Mouse (Mus musculus): ENCODE measurements around the gene Rspry1. TPM values are rescaled to one million over a fixed set of nuclear protein-coding genes. Genes with fewer than 3 reads are reported as not detected.

Gene Rspry1
- polyA plus RNA-seq, 1 experiment from 2014 or later = 54.6 TPM

DNA sequence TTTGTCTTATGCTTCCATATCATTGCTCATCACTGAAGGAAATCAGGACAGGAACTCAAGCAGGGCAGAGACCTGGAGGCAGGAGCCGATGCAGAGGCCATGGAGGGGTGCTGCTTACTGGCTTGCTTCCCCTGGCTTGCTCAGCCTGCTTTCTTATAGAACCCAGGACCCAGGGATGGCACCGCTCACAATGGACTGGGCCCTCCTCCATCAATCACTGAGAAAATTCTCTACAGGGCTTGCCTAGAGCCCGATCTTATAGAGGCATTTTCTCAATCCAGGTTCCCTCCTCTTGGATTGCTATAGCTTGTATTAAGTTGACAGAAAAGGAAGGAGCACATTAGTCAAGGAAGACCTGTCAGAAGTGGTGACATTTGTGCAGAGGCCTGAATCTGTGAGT lies 94.8 kb downstream of the Rspry1 start:
- Histone ChIP-seq H3K36me3 (no peaks in the 10 kb centered on the region), H3K4me2 (peak overlapping the region; percentile 75; the same call in 1 of the 2 replicates), H3K27me3 (peaks cover 68% of the 10 kb centered on the region), H3K4me3 (peak overlapping the region; percentile 45), H3K27ac (no peak overlapping the region), H3K4me1 (replicated peaks) (peaks cover 16% of the 10 kb centered on the region), H3K9me3 (no peaks in the 10 kb centered on the region), H3K9ac (no peak overlapping the region)
- no peak for ATAC-seq (ENCODE audit: low FRiP score)
- WGBS = 53% methylated on average over 3 of the region's 3 CpGs

DNA sequence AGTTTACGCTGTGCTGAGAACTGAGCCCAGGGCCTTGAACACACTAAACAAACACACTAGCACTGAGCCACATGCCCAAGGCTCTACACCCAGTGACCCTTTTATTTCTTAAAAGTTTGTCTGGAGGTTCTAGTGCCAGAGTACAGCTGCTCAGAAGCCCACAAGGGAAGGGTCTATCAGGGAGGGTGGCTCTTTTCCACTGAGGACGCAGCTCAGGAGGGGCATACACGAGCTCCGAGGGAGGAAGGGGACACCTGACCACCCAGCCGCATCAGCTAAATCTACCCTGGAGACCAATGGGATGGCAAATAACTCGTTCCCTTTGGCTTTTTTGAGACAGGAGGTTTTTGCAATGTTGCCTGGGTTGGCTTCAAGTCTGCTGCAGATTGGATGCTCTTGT lies 96.2 kb downstream of the Rspry1 start:
- Histone ChIP-seq H3K9ac (no peak overlapping the region), H3K4me2 (no peak overlapping the region), H3K27me3 (peaks cover 56% of the 10 kb centered on the region), H3K9me3 (no peaks in the 10 kb centered on the region), H3K4me1 (replicated peaks) (peaks cover 16% of the 10 kb centered on the region), H3K36me3 (no peaks in the 10 kb centered on the region), H3K27ac (no peak overlapping the region), H3K4me3 (no peak overlapping the region)
- ATAC-seq (ENCODE audit: low FRiP score) = no peak
- WGBS = 75% methylated on average over 6 of the region's 6 CpGs

DNA sequence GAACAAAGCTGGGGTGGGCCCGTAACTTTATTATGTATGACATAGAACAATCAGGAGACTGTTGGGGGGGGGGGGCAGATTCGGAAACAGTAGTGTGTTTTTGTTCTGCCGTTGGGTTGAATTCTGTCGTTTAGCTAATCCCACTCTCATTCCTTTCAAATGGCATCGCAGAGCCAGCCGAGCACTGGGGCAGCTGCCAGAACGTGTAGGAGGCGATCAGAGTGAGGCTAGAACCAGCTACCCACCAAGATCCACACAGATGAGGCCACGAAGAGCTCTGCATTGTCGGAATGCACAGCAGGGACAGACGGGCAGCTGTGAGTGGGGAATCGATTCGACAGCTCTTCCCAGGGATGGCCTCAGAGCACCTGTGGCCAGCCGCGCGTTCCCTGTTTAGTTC lies 97.6 kb downstream of the Rspry1 start:
- Histone ChIP-seq H3K4me2 (no peak overlapping the region), H3K27ac (no peak overlapping the region), H3K9me3 (no peaks in the 10 kb centered on the region), H3K36me3 (no peaks in the 10 kb centered on the region), H3K4me3 (no peak overlapping the region), H3K27me3 (peaks cover 42% of the 10 kb centered on the region), H3K4me1 (replicated peaks) (peaks cover 16% of the 10 kb centered on the region), H3K9ac (no peak overlapping the region)
- WGBS = 69% methylated on average over 16 of the region's 16 CpGs
- ATAC-seq (ENCODE audit: low FRiP score) = no peak

DNA sequence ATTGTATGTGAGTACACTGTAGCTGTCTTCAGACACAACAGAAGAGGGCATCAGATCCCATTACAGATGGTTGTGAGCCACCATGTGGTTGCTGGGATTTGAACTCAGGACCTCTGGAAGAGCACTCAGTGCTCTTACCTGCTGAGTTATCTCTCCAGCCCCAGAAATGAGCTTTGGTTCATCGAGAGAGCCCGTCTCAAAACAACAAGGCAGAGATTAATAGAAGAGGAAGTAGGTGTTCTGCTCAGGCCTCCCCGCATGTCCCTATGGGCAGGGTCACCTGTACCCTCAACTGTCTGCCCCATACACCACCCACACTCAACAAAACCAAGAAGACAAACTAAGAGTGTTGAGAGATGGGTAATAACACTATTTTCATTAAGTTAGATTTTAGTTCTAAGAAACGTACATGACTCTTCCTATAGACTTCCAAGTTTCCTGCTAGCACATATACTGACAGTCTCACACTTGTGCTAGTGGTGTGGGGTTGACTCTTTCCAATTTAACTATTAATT lies 98.7 kb downstream of the Rspry1 start:
- Histone ChIP-seq H3K4me2 (no peak overlapping the region), H3K4me3 (no peak overlapping the region), H3K4me1 (replicated peaks) (peaks cover 11% of the 10 kb centered on the region), H3K27ac (no peak overlapping the region), H3K9me3 (no peaks in the 10 kb centered on the region), H3K36me3 (no peaks in the 10 kb centered on the region), H3K9ac (no peak overlapping the region), H3K27me3 (peaks cover 31% of the 10 kb centered on the region)
- WGBS = 88% methylated on average over 4 of the region's 4 CpGs
- ATAC-seq (ENCODE audit: low FRiP score) = no peak

DNA sequence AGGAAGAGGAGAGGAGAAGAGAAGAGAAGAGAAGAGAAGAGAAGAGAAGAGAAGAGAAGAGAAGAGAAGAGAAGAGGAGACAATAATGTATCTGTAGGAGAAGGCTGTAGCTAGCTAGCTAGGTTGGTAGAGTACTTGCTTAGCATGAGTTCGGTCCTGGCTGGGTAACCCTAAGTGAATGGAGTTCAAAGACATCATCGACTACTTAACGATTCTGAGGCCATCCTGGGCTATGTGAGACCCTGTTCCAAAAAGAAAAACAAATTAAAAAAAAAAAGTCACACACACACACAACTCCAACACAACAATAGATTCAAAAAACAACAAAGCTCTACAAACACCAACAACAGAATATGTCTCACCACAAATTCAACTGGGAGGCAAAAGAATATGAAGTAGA lies 100.4 kb downstream of the Rspry1 start:
- WGBS = 81% methylated on average over 3 of the region's 3 CpGs
- Histone ChIP-seq H3K4me1 (replicated peaks) (no peaks in the 10 kb centered on the region), H3K27ac (no peak overlapping the region), H3K4me2 (no peak overlapping the region), H3K9ac (no peak overlapping the region), H3K36me3 (no peaks in the 10 kb centered on the region), H3K9me3 (no peaks in the 10 kb centered on the region), H3K4me3 (no peak overlapping the region), H3K27me3 (peaks cover 14% of the 10 kb centered on the region)
- ATAC-seq (ENCODE audit: low FRiP score) = no peak

DNA sequence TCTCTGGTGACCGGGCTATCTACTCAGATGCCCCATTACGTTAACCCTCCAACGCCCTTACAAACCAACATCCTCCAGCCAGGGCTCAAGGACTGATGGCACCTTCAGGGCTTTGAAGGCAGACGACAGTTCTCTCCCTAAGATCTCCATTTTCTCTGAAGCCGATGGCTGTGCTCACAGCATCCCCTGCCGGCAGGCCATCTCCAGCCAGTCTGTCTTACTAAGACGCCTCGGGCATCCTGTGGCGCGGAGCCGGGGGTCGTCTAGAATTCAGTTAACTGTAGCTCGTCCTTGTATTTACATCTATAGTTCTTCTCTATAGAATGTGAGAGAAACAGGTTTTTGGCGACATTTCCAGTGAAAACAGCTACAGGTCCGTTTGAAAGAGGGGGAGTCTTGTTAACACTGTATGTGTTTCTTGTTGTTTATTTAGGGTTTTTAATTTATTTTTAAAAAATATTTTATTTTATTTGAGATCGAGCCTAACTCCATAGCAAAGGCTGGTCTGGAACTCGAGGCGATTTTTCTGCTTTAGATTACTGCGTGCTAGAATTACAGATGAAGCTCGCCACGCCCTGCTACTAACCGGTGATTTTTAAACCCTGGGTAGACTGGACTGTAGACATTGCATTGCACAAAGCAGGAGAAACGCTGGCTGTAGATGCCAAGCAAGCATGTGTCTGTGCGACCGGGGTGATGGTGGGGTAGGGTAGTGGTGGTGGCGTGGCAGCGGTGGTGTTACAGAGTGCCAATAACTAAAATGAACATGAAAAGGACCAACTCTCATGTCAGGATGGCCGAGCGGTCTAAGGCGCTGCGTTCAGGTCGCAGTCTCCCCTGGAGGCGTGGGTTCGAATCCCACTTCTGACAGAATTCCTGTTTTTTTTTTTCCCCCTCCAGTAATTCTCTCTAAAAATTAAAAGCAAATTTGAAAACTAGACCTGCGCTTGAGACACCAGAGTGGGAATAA lies 101.4 kb downstream of the Rspry1 start:
- H3K4me3 ChIP-seq = peak overlapping the region; percentile 44
- peak overlapping the region; percentile 52 for H3K4me2 ChIP-seq
- H3K27ac ChIP-seq = peak overlapping the region; percentile 71
- ATAC-seq (ENCODE audit: low FRiP score) = peak; percentile 86
- no peaks in the 10 kb centered on the region for H3K9me3 ChIP-seq
- under 1% methylated on average over 35 of the region's 35 CpGs for WGBS
- H3K4me1 ChIP-seq (replicated peaks) = no peaks in the 10 kb centered on the region
- peak overlapping the region; percentile 53 for H3K9ac ChIP-seq
- H3K27me3 ChIP-seq = peaks cover 6% of the 10 kb centered on the region
- no peaks in the 10 kb centered on the region for H3K36me3 ChIP-seq

DNA sequence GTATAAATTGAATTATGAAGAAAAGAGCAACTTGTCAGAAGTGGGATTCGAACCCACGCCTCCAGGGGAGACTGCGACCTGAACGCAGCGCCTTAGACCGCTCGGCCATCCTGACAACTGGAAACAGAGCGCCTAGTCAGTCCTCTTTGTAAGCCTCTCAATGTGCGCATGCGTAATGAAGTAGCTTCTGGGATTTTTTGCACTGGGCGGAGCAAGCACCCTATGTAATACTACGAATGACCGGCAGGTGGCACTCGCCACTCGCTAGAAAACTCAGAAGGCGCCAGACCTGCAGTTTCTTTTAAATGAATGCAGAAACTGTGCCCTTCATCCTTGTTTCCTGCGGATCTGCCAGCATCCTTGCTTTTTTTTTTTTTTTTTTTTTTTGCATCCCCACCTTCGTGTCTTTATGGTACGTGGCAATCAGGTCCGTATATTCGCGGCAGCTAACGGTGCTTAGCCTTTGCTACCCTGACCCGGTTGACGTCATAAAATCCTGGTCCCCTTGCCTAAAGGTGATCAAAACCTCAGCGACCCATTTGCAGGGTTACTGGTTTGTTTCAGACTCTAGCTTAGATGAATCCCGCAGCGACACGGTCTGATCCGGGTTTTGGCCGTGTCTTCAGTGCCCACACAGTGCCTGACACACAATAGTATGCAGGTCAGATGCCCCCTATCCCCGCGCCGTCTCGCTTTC lies 102.4 kb downstream of the Rspry1 start:
- Histone ChIP-seq H3K27me3 (0 out of 2 replicates have a peak, but pooled peaks cover 5% of the 10 kb centered on the region), H3K4me2 (peak overlapping the region; percentile 55), H3K27ac (peak overlapping the region; percentile 81), H3K36me3 (no peaks in the 10 kb centered on the region), H3K9ac (peak overlapping the region; percentile 72), H3K9me3 (no peaks in the 10 kb centered on the region), H3K4me1 (replicated peaks) (no peaks in the 10 kb centered on the region), H3K4me3 (peak overlapping the region; percentile 48)
- peak; percentile 93 for ATAC-seq (ENCODE audit: low FRiP score)
- under 1% methylated on average over 35 of the region's 35 CpGs for WGBS

DNA sequence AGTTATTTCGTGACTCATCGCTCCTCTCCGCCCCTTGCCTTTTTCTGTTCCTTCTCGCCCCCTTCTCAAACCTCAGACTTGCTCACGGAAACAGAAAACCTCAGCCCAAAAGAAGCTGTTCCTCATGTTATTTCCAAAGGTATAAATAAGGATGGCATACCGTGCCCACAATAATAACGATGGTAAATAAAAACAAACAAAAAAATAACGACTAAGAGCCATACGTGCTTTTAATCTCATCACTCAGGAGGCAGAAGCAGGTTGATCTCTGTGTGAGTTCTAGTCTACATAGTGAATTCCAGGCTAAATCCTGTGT lies 102.9 kb downstream of the Rspry1 start:
- Histone ChIP-seq H3K9ac (peak overlapping the region; percentile 72), H3K27me3 (0 out of 2 replicates have a peak, but pooled peaks cover 2% of the 10 kb centered on the region), H3K36me3 (no peaks in the 10 kb centered on the region), H3K4me1 (replicated peaks) (no peaks in the 10 kb centered on the region), H3K9me3 (no peaks in the 10 kb centered on the region), H3K27ac (peak overlapping the region; percentile 81), H3K4me3 (peak overlapping the region; percentile 48), H3K4me2 (peak overlapping the region; percentile 55)
- ATAC-seq (ENCODE audit: low FRiP score) = no peak
- 18% methylated on average over 9 of the region's 9 CpGs for WGBS

DNA sequence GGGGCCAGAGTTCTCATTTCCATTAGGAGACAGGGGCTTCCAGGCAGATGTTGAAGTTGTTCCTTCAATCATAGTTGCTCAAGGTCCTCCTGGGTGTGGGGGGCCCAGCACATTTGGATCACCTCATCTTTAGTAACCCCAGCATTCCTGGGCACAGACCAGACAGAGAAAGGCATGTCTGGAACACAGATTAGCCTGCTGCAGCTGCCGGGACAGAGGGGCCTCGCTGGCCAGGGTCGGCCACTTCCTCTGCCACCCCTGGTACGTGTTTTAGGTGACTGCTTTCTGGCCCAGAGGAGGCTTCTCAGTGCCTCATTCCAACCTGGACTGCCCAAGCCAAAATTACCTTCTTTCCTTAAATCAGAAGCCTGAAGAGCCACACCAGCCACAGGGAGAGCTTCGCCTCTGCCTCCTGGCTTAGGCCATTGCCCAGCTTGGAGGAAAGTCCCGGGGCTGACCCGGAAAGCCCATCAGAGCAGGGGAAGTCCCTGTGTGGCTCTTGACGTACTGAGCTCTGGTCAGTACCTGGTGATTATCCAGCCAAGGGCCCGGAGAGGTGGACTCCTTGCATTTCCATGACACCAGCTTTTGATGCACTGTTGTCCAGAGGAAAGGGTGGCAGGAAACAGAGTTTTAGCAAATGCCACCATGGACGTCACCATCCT lies 104.0 kb downstream of the Rspry1 start:
- Histone ChIP-seq H3K9me3 (no peaks in the 10 kb centered on the region), H3K4me1 (replicated peaks) (no peaks in the 10 kb centered on the region), H3K27ac (no peak overlapping the region), H3K4me2 (no peak overlapping the region), H3K9ac (no peak overlapping the region), H3K4me3 (no peak overlapping the region), H3K36me3 (no peaks in the 10 kb centered on the region), H3K27me3 (no peaks in the 10 kb centered on the region)
- WGBS = 86% methylated on average over 10 of the region's 10 CpGs
- ATAC-seq (ENCODE audit: low FRiP score) = no peak

DNA sequence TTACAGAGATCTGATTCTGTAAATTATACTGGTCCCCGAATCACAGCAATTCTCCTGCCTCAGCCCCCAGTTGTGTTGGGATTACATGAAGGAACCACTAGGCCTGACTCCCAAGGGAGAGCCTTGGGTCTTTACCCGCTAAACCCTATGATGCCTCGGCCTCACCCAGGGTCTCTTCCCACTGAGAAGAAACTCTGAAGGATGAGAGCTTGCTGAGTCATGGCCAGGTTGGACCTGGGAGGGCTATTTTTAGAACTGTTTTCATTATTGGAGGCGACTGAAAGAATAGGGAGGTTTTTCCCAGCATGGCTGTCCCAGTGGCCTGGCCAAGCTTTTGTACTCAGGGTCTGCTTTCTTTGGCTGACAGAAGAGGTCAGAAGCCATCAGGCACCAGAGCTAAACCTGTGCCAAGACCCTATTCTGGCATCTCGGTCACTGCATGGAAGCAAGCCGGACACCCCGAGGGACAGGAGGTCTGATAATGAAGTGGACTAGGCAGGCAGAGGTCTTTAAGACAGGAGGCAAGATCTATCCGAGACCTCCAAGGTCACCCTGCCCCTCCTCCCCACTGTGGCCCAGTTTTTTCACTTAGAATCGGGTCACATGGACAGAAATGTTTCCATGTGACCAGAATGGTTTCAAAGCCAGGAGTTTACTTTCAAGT lies 105.1 kb downstream of the Rspry1 start:
- no peaks in the 10 kb centered on the region for H3K4me1 ChIP-seq (replicated peaks)
- H3K9me3 ChIP-seq = no peaks in the 10 kb centered on the region
- H3K36me3 ChIP-seq = no peaks in the 10 kb centered on the region
- no peak overlapping the region for H3K27ac ChIP-seq
- no peak overlapping the region for H3K4me2 ChIP-seq
- no peak overlapping the region for H3K4me3 ChIP-seq
- ATAC-seq (ENCODE audit: low FRiP score) = no peak
- H3K27me3 ChIP-seq = no peaks in the 10 kb centered on the region
- 76% methylated on average over 9 of the region's 9 CpGs for WGBS
- H3K9ac ChIP-seq = no peak overlapping the region

All from hindbrain, embryonic 13.5 days (tissue).